Mouse (Mus musculus): ENCODE results near the gene Bpifb9a. TPM values are rescaled to one million over a fixed set of nuclear protein-coding genes. Genes with fewer than 3 reads are reported as not detected.
"Not testable (repeated sequence)": the region's sequence is repeated elsewhere in the genome, so short reads cannot be mapped to it uniquely, and the experiment has no call there.

Gene Bpifb9a
- total and polyA plus RNA-seq, 3 experiments: not detected

- H3K4me3 ChIP-seq (replicated peaks in 1 of 3; ENCODE audit: low read depth in 2 of 3, low read length in 2 of 3, poor library complexity in 1 of 3): no peak overlapping the region
Measured at GRCm38 (mm10) chr2:154301763-154302162, 44.1 kb downstream of the Bpifb9a start.

DNA sequence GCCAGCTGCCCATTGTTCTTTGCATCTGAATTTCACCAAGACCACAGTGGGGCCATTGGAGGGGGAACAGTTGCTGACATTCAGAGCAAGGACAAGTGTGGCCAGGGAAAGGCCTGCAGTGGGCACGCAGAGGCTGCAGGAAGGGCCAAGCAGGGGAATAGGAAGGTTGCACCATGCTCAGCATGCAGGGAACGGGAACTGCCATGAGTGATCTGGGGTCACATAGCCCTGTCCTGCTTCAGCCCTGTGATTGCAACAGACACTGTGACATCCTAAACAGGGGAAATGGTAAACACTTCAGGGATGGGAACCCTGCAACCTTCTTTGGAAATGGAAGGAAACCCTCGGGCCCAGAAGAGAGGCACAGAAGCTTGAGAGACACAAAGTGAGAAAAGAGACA lies 47.0 kb downstream of the Bpifb9a start:
- in situ Hi-C loops (cut with MboI; ENCODE audit: low pct_ligation_motif_present, low pct_unique_long_range_greater_than_20kb, low sequenced_read_pairs); H3K9ac ChIP-seq (ENCODE audit: insufficient read depth, low read depth); H3K4me2 ChIP-seq (ENCODE audit: insufficient read depth, low read depth, poor library complexity, severe bottlenecking); H3K79me2 ChIP-seq (replicated peaks; ENCODE audit: control insufficient read depth, extremely low read depth, insufficient read depth, poor library complexity, severe bottlenecking); H3K36me3 ChIP-seq (replicated peaks in 1 of 2; ENCODE audit: control insufficient read depth in 1 of 2, insufficient read depth in 1 of 2, low read length in 1 of 2); DNase-seq (ENCODE audit: extremely low read depth); H3K27ac ChIP-seq (ENCODE audit: insufficient read depth, low read depth); H3K4me1 ChIP-seq (ENCODE audit: control insufficient read depth in 1 of 2, insufficient read depth in 2 of 2); H3K4me3 ChIP-seq (replicated peaks in 1 of 3; ENCODE audit: low read depth in 2 of 3, low read length in 2 of 3, poor library complexity in 1 of 3); dilution Hi-C loops (cut with MboI; ENCODE audit: extremely low pct_ligation_motif_present, extremely low pct_unique_long_range_greater_than_20kb, low sequenced_read_pairs); H3K9me3 ChIP-seq (replicated peaks; ENCODE audit: low read length): not testable (repeated sequence)
- peaks cover 25% of the 10 kb centered on the region for H3K27me3 ChIP-seq (replicated peaks)

More at GRCm38 (mm10) chr2:154301763-154302162, 44.1 kb downstream of the Bpifb9a start:
- no peaks in the 10 kb centered on the region for H3K9me3 ChIP-seq (replicated peaks; ENCODE audit: low read length)
- no peaks in the 10 kb centered on the region for H3K4me1 ChIP-seq (ENCODE audit: control insufficient read depth in 1 of 2, insufficient read depth in 2 of 2)
- H3K4me2 ChIP-seq (ENCODE audit: insufficient read depth, low read depth, poor library complexity, severe bottlenecking): no peak overlapping the region
- dilution Hi-C loops (cut with MboI; ENCODE audit: extremely low pct_ligation_motif_present, extremely low pct_unique_long_range_greater_than_20kb, low sequenced_read_pairs) (no loop called here), in situ Hi-C loops (cut with MboI; ENCODE audit: low pct_ligation_motif_present, low pct_unique_long_range_greater_than_20kb, low sequenced_read_pairs) (no loop called here)
- H3K79me2 ChIP-seq (replicated peaks; ENCODE audit: control insufficient read depth, extremely low read depth, insufficient read depth, poor library complexity, severe bottlenecking): no peaks in the 10 kb centered on the region
- no peak for DNase-seq (ENCODE audit: extremely low read depth)
- H3K27ac ChIP-seq (ENCODE audit: insufficient read depth, low read depth): no peak overlapping the region
- H3K27me3 ChIP-seq (replicated peaks): peaks cover 35% of the 10 kb centered on the region
- H3K36me3 ChIP-seq (replicated peaks in 1 of 2; ENCODE audit: control insufficient read depth in 1 of 2, insufficient read depth in 1 of 2, low read length in 1 of 2): no peaks in the 10 kb centered on the region
- H3K9ac ChIP-seq (ENCODE audit: insufficient read depth, low read depth): no peak overlapping the region
- TF ChIP-seq RAD21 (IDR thresholded peaks at IDR 0.05; ENCODE audit: low read depth, low read length): no peak
- no peak for TF ChIP-seq ZMIZ1 (IDR thresholded peaks at IDR 0.05; ENCODE audit: low read depth, low read length)
- no peak for TF ChIP-seq CTCF (conservative IDR thresholded peaks at IDR 0.05 in 1 of 2, IDR thresholded peaks at IDR 0.05 in 1 of 2; ENCODE audit: low read depth in 2 of 2, low read length in 2 of 2)
- no peak for TF ChIP-seq USF1 (IDR thresholded peaks at IDR 0.05; ENCODE audit: low read depth, low read length)
- no peak for TF ChIP-seq PAX5 (IDR thresholded peaks at IDR 0.05; ENCODE audit: low read length)
- no peak for TF ChIP-seq ZKSCAN1 (IDR thresholded peaks at IDR 0.05; ENCODE audit: borderline replicate concordance, low read depth, low read length)
- TF ChIP-seq E2F4 (IDR thresholded peaks at IDR 0.05; ENCODE audit: insufficient replicate concordance, low read depth, low read length): no peak
- no peak for TF ChIP-seq EP300 (IDR thresholded peaks at IDR 0.05; ENCODE audit: low read length)
- no peak for TF ChIP-seq KAT2A (IDR thresholded peaks at IDR 0.05; ENCODE audit: insufficient replicate concordance, low read length)
- no peak for TF ChIP-seq JUN (IDR thresholded peaks at IDR 0.05; ENCODE audit: insufficient read depth, low read depth, low read length)
- no peak for TF ChIP-seq ZC3H11A (IDR thresholded peaks at IDR 0.05; ENCODE audit: low read depth, low read length)
- TF ChIP-seq SMC3 (IDR thresholded peaks at IDR 0.05; ENCODE audit: low read depth, low read length): no peak
- TF ChIP-seq MAX (IDR thresholded peaks at IDR 0.05; ENCODE audit: low read length): no peak
- TF ChIP-seq USF2 (conservative IDR thresholded peaks at IDR 0.05; ENCODE audit: low read depth, low read length): no peak
- TF ChIP-seq MAZ (IDR thresholded peaks at IDR 0.05; ENCODE audit: low read depth, low read length): no peak
- TF ChIP-seq CHD2 (IDR thresholded peaks at IDR 0.05; ENCODE audit: low read length): no peak
- TF ChIP-seq IRF4 (IDR thresholded peaks at IDR 0.05; ENCODE audit: low read depth, low read length): no peak
- no peak for TF ChIP-seq NELFE (IDR thresholded peaks at IDR 0.05; ENCODE audit: low read depth, low read length)
- no peak for TF ChIP-seq MYC (IDR thresholded peaks at IDR 0.05; ENCODE audit: low read depth, low read length)
- TF ChIP-seq ELF1 (IDR thresholded peaks at IDR 0.05; ENCODE audit: low read depth, low read length): no peak

DNA sequence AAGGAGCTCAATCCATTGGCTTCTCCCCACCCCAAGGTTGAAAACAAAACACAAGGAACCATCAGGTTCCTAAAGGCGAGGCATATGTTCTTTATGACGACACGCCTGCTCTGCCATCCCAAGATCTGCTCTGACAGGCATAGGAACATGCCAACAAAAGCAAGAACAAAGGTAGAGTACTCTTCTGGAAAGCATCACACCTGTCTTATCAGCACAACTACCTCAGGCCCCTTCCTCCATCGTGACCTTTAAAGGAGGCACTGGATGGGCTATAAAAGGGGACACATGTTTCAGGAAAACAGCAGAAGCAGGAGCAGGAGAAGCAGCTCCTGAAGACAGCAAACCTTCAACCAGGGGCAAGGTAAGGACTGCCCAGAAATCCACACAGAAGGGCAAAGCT lies 49.3 kb downstream of the Bpifb9a start, which contains the start of gene Bpifb9b:
TSS of gene Bpifb9b (plus strand) at position 301 of the 400 bp plus-strand sequence.
- H3K9ac ChIP-seq (ENCODE audit: insufficient read depth, low read depth); dilution Hi-C loops (cut with MboI; ENCODE audit: extremely low pct_ligation_motif_present, extremely low pct_unique_long_range_greater_than_20kb, low sequenced_read_pairs); H3K4me2 ChIP-seq (ENCODE audit: insufficient read depth, low read depth, poor library complexity, severe bottlenecking); in situ Hi-C loops (cut with MboI; ENCODE audit: low pct_ligation_motif_present, low pct_unique_long_range_greater_than_20kb, low sequenced_read_pairs); H3K4me3 ChIP-seq (replicated peaks in 1 of 3; ENCODE audit: low read depth in 2 of 3, low read length in 2 of 3, poor library complexity in 1 of 3); H3K79me2 ChIP-seq (replicated peaks; ENCODE audit: control insufficient read depth, extremely low read depth, insufficient read depth, poor library complexity, severe bottlenecking); H3K9me3 ChIP-seq (replicated peaks; ENCODE audit: low read length); H3K4me1 ChIP-seq (ENCODE audit: control insufficient read depth in 1 of 2, insufficient read depth in 2 of 2); H3K27ac ChIP-seq (ENCODE audit: insufficient read depth, low read depth); DNase-seq (ENCODE audit: extremely low read depth); H3K36me3 ChIP-seq (replicated peaks in 1 of 2; ENCODE audit: control insufficient read depth in 1 of 2, insufficient read depth in 1 of 2, low read length in 1 of 2): not testable (repeated sequence)
- H3K27me3 ChIP-seq (replicated peaks): peaks cover 18% of the 10 kb centered on the region

- H3K4me3 ChIP-seq (replicated peaks in 1 of 3; ENCODE audit: low read depth in 2 of 3, low read length in 2 of 3, poor library complexity in 1 of 3); H3K9me3 ChIP-seq (replicated peaks; ENCODE audit: low read length); H3K79me2 ChIP-seq (replicated peaks; ENCODE audit: control insufficient read depth, extremely low read depth, insufficient read depth, poor library complexity, severe bottlenecking); DNase-seq (ENCODE audit: extremely low read depth); H3K36me3 ChIP-seq (replicated peaks in 1 of 2; ENCODE audit: control insufficient read depth in 1 of 2, insufficient read depth in 1 of 2, low read length in 1 of 2); dilution Hi-C loops (cut with MboI; ENCODE audit: extremely low pct_ligation_motif_present, extremely low pct_unique_long_range_greater_than_20kb, low sequenced_read_pairs); H3K4me2 ChIP-seq (ENCODE audit: insufficient read depth, low read depth, poor library complexity, severe bottlenecking); H3K27me3 ChIP-seq (replicated peaks); in situ Hi-C loops (cut with MboI; ENCODE audit: low pct_ligation_motif_present, low pct_unique_long_range_greater_than_20kb, low sequenced_read_pairs); H3K4me1 ChIP-seq (ENCODE audit: control insufficient read depth in 1 of 2, insufficient read depth in 2 of 2); H3K9ac ChIP-seq (ENCODE audit: insufficient read depth, low read depth); H3K27ac ChIP-seq (ENCODE audit: insufficient read depth, low read depth): not testable (repeated sequence)
Measured at GRCm38 (mm10) chr2:154313771-154314170, 56.1 kb downstream of the Bpifb9a start.
